Mouse (Mus musculus) lung, embryonic 14.5 days (tissue): ENCODE measurements at regions not wholly inside any gene's neighbourhood (a gene's known extent, or its start where the extent isn't known, plus 50 kb on each side); places are given as distances from the start of the nearest gene placed in this dataset.

ENCODE experiments used
- ATAC-seq: fragments of 200-750 bp; cut with Nextera tagmentation; 2 replicates; pipeline ENCODE4 v1.8.0; 2017; ENCODE audit warnings: mild to moderate bottlenecking, moderate TSS enrichment, moderate library complexity; ENCODE audit not compliant: insufficient read depth
- DNase-seq: peaks from one replicate; pipeline ENCODE4 v3.0.0-alpha.2; 2015
- H3K27ac ChIP-seq: fragments of 300-500 bp; sonication (generic); 2 replicates; pipeline ENCODE4 v1.5.1; 2014; ENCODE audit warnings: low read depth, mild to moderate bottlenecking, moderate library complexity
- H3K27me3 ChIP-seq: fragments of 300-500 bp; sonication (generic); 2 replicates; pipeline ENCODE4 v1.6.1; 2014; ENCODE audit warnings: low read length, control low read depth; ENCODE audit not compliant: insufficient read depth
- H3K36me3 ChIP-seq: fragments of 300-500 bp; sonication (generic); 2 replicates; pipeline ENCODE4 v1.6.1; 2014; ENCODE audit warnings: control low read depth; ENCODE audit not compliant: insufficient read depth
- H3K4me1 ChIP-seq: fragments of 300-500 bp; sonication (generic); 2 replicates; pipeline ENCODE4 v1.6.1; 2014; ENCODE audit warnings: antibody characterized with exemption, control low read depth; ENCODE audit not compliant: insufficient read depth
- H3K4me2 ChIP-seq: fragments of 300-500 bp; sonication (generic); 2 replicates; pipeline ENCODE4 v1.6.1; 2014; ENCODE audit warnings: mild to moderate bottlenecking
- H3K4me3 ChIP-seq: fragments of 300-500 bp; sonication (generic); 2 replicates; pipeline ENCODE4 v1.5.1; 2014; ENCODE audit warnings: low read depth, low read length
- H3K9ac ChIP-seq: fragments of 300-500 bp; sonication (generic); 2 replicates; pipeline ENCODE4 v1.6.1; 2014
- H3K9me3 ChIP-seq: fragments of 300-500 bp; sonication (generic); 2 replicates; pipeline ENCODE4 v1.6.1; 2016; ENCODE audit warnings: low read depth, low read length, control low read depth
- CTCF ChIP-seq: IDR thresholded peaks from 2 replicates; pipeline ENCODE4 v1.5.1; 2016; ENCODE audit warnings: antibody characterized with exemption, low read depth
- WGBS: fragments of 180-500 bp; shearing (Covaris S2); extraction: QIAGEN DNeasy Blood & Tissue Kit; methylation state at CpG from one replicate; pipeline ENCODE4 v1.1.7; 2014; 5-methylcytosine and 5-hydroxymethylcytosine counted together

DNA sequence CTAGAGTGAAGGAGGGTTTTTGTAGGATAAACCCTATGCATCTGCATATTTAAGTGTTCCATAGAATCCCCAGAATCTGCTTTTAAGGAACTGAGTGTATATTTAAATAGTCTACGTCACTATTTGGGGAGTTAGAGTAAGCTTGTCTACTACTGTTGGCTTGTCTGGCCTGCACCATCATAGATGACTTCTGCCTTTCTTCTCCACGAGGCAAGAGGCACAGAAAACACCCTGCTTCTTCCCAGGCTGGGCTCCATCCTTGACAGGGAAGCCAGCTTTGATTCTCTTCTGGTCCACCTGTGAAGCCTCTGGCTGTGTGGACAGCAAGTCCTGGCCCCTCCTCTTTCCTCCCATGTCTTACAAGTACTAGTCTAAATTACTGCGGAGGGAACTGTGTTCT is 422.6 kb downstream of the Gja1 start:
- Histone ChIP-seq H3K4me1 (no peaks in the 10 kb centered on the region), H3K27ac (no peak overlapping the region), H3K36me3 (no peaks in the 10 kb centered on the region), H3K9ac (no peak overlapping the region), H3K9me3 (no peaks in the 10 kb centered on the region), H3K27me3 (no peaks in the 10 kb centered on the region), H3K4me2 (no peak overlapping the region), H3K4me3 (no peak overlapping the region)
- 45% methylated on average over 3 of the region's 3 CpGs for WGBS
- DNase-seq (no peak), ATAC-seq (no peak)
- no peak for TF ChIP-seq CTCF

DNA sequence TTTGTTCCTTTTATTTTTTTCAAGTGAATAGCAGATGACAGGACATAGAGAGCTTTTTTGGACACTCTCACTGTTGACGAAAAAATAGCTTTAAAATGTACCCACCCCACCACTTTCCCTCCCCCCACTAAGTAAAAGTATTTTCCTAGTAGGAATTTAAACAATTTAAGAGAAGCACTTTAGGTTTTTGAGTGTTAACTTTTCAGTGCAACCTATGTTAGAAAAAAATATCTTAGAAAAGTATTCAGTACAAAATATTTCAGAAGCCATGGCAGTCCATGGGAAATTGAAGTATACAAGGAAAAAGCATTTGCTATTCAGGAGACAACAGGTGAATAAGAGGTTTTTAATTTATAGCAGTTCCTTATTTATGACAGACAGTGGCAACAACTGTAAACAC is 431.9 kb downstream of the Gja1 start:
- no peak for TF ChIP-seq CTCF
- ATAC-seq (no peak), DNase-seq (no peak)
- H3K9me3 ChIP-seq = no peaks in the 10 kb centered on the region
- H3K9ac ChIP-seq = no peak overlapping the region
- H3K27me3 ChIP-seq = no peaks in the 10 kb centered on the region
- H3K4me3 ChIP-seq = no peak overlapping the region
- no peaks in the 10 kb centered on the region for H3K36me3 ChIP-seq
- WGBS = 45% methylated on average over 1 of the region's 1 CpGs
- H3K4me1 ChIP-seq = no peaks in the 10 kb centered on the region
- H3K4me2 ChIP-seq = no peak overlapping the region
- no peak overlapping the region for H3K27ac ChIP-seq

GRCm38 (mm10) chr10:56822158-56822557 is 445.0 kb downstream of the Gja1 start:
- H3K9ac ChIP-seq = no peak overlapping the region
- TF ChIP-seq CTCF = no peak
- peak; percentile 44 for DNase-seq
- no peak overlapping the region for H3K27ac ChIP-seq
- no peaks in the 10 kb centered on the region for H3K36me3 ChIP-seq
- no peak overlapping the region for H3K4me3 ChIP-seq
- 0 out of 2 replicates have a peak, but pooled peaks have one; percentile 35 for ATAC-seq
- WGBS = 28% methylated on average over 5 of the region's 5 CpGs
- no peaks in the 10 kb centered on the region for H3K4me1 ChIP-seq
- H3K27me3 ChIP-seq = no peaks in the 10 kb centered on the region
- H3K4me2 ChIP-seq = no peak overlapping the region
- no peaks in the 10 kb centered on the region for H3K9me3 ChIP-seq

DNA sequence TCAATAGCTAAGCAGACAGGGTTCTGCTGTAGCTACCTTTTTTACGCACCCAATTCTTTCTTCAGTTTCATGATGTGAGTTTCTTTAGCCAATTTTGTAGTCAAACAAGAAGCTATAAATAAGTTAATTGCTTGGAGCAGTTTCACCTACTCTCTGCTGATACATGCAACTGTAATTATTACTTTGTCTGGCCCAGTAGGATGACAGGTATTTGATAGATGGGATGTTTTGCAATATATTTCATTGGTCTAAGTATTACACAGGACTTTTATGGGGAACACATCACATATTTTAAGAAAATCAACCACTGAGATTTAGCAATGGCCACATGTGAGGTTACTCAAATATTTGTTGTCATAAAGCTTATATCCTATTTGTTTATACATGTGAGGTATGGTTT is 454.2 kb downstream of the Gja1 start:
- TF ChIP-seq CTCF = no peak
- Histone ChIP-seq H3K9me3 (no peaks in the 10 kb centered on the region), H3K4me3 (no peak overlapping the region), H3K27ac (no peak overlapping the region), H3K4me2 (no peak overlapping the region), H3K9ac (no peak overlapping the region), H3K4me1 (no peaks in the 10 kb centered on the region), H3K36me3 (no peaks in the 10 kb centered on the region), H3K27me3 (no peaks in the 10 kb centered on the region)
- ATAC-seq (no peak), DNase-seq (no peak)
- 88% methylated on average over 1 of the region's 1 CpGs for WGBS

GRCm38 (mm10) chr10:56831966-56832365 is 454.8 kb downstream of the Gja1 start:
- Histone ChIP-seq H3K4me1 (no peaks in the 10 kb centered on the region), H3K27ac (no peak overlapping the region), H3K9me3 (no peaks in the 10 kb centered on the region), H3K36me3 (no peaks in the 10 kb centered on the region), H3K27me3 (no peaks in the 10 kb centered on the region), H3K4me2 (no peak overlapping the region), H3K9ac (no peak overlapping the region), H3K4me3 (no peak overlapping the region)
- no peak for ATAC-seq
- 52% methylated on average over 4 of the region's 4 CpGs for WGBS
- no peak for DNase-seq
- TF ChIP-seq CTCF = no peak

DNA sequence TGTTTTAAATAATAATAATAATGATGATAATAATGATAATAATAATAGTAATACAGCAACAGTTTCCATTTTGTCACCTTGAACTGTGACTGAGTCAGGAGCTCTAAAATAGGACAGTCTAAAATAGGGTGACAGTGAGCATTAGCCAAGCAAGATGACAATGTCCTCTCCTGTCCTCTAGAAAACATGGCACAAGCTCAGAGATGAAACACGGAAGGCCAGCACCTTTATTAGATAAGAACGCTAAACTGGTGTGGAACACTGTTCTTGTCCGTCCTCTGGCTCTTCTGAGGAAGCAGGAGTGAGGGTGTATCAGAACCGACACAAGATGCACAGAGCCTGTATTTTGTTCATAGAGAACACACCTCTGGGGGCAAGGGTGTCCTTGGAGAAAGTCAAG is 459.0 kb downstream of the Gja1 start:
- Histone ChIP-seq H3K27ac (no peak overlapping the region), H3K9ac (no peak overlapping the region), H3K4me1 (no peaks in the 10 kb centered on the region), H3K36me3 (no peaks in the 10 kb centered on the region), H3K4me3 (no peak overlapping the region), H3K27me3 (no peaks in the 10 kb centered on the region), H3K9me3 (no peaks in the 10 kb centered on the region), H3K4me2 (no peak overlapping the region)
- DNase-seq (no peak), ATAC-seq (no peak)
- WGBS = 75% methylated on average over 4 of the region's 4 CpGs
- no peak for TF ChIP-seq CTCF

GRCm38 (mm10) chr10:56839006-56839495 is 461.9 kb downstream of the Gja1 start:
- Histone ChIP-seq H3K4me2 (no peak overlapping the region), H3K4me1 (no peaks in the 10 kb centered on the region), H3K9ac (no peak overlapping the region), H3K36me3 (no peaks in the 10 kb centered on the region), H3K27ac (no peak overlapping the region), H3K4me3 (no peak overlapping the region), H3K9me3 (no peaks in the 10 kb centered on the region), H3K27me3 (no peaks in the 10 kb centered on the region)
- DNase-seq = no peak
- TF ChIP-seq CTCF = no peak
- WGBS = 52% methylated on average over 9 of the region's 9 CpGs
- peak; percentile 41; the same call in 1 of the 2 replicates for ATAC-seq

GRCm38 (mm10) chr10:56839545-56839944 is 462.4 kb downstream of the Gja1 start:
- TF ChIP-seq CTCF = no peak
- no peaks in the 10 kb centered on the region for H3K4me1 ChIP-seq
- H3K36me3 ChIP-seq = no peaks in the 10 kb centered on the region
- 46% methylated on average over 2 of the region's 2 CpGs for WGBS
- H3K4me3 ChIP-seq = no peak overlapping the region
- no peaks in the 10 kb centered on the region for H3K9me3 ChIP-seq
- H3K27ac ChIP-seq = no peak overlapping the region
- no peaks in the 10 kb centered on the region for H3K27me3 ChIP-seq
- no peak for ATAC-seq
- DNase-seq = no peak
- no peak overlapping the region for H3K9ac ChIP-seq
- no peak overlapping the region for H3K4me2 ChIP-seq
